Mouse (Mus musculus): Measurements from ENCODE around the gene Limk1.

Limk1 gene

DNA sequence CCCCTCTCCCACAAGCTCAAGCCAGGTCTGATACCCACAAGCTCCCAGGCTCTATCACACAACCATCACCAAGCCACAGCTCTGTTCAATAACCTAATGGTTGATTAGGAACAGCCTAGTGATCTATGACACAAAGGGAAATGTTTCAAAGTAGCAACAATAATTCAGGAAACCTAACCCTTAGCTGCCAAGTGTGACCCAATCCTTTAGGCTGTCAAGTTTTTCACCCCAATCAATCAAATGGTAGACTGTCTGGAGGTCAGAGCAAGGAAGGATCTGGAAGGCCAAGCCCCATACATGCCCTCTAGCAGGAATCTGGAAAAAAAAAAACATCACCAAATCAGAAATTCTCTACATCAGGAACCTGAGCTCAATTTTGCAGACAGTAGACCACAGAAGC lies 57.6 kb downstream of the Limk1 start:
- DNase-seq (ENCODE audit: low spot score in 2 of 2) = no peak

DNA sequence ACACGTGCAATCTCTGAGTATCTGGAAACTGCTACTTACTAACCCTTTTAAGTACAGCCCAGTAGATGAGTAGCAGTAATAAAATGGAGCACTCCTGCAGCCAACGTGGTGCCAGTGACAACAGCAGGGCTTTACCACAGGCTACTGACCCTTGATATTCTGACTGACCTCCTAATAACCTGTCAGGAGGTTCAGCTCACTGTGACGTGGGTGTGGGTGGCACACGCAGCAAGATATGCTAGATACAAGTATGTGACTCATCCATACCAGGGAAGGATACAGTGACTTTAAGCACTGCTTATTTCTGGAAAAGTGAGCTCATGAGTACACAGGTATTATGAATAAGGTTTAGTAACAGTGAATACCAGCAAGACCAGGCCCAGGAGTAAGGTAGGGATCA lies 58.9 kb downstream of the Limk1 start:
- no peak for DNase-seq (ENCODE audit: low spot score in 2 of 2)

DNA sequence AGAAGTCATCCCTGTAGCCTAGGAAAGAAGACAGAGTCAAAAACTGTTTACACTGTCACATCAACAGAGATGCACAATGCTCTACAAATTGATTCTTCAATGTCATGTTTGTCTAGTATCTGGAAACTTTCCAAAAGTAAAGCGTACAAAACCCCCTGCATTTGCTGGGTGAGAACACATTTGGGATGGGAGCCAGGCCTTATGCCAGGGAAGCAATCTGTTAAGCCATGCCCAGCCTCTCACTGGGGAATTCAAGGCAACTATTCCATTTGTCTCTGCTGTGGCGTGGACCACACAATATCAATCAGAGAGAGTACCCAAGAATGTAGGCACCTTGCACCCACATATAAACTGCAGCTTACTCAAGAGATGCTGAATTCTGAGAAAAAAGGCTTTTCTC lies 66.3 kb downstream of the Limk1 start:
- DNase-seq (ENCODE audit: low spot score in 2 of 2) = no peak

DNA sequence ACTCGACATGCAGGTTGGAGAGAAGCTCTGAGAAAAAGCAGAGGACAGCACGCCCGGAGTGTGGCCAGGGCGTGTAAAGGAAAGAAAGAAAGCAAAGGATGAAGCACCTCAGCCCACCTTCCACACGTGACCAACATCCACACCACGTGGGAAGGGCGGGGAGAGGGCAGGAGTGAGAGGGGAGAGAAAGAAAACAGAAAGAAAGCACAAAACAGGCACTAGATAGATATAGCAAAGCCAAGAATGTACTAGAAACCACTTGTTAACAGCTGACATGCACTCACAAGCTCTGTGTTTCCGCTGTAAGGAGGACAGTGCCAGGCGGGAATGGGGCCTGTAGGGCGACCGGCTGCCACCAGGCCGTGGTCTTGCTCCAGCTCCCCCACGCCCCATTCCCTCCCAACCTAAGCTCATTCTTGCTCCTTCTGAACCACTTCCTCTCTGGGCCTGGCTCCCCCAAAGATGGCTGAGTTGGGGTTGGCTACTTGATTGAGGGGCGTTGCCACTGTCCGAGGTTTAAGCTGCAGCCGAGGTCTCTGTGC lies 67.2 kb downstream of the Limk1 start:
- no peak for DNase-seq (ENCODE audit: low spot score in 2 of 2)

DNA sequence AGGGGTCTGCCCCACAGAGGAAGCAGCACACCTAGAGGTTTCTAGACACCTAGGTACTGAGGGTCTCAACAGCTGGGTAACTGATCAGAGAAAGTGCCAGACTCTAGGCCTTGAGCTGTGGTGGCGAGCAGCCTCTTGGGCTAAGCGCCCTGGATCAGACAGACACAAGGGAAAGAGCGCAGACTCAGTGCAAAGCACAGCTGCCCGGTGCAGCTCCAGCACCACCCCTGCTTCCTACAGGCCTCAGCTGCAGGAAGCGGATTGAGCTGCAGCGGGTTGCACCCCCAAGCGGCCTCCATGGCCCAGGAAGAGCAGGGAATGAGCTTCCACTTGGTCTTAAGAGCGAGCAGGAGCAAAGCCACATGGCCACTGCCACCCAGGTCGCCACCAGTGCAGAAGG lies 67.9 kb downstream of the Limk1 start:
- DNase-seq (ENCODE audit: low spot score in 2 of 2) = no peak

DNA sequence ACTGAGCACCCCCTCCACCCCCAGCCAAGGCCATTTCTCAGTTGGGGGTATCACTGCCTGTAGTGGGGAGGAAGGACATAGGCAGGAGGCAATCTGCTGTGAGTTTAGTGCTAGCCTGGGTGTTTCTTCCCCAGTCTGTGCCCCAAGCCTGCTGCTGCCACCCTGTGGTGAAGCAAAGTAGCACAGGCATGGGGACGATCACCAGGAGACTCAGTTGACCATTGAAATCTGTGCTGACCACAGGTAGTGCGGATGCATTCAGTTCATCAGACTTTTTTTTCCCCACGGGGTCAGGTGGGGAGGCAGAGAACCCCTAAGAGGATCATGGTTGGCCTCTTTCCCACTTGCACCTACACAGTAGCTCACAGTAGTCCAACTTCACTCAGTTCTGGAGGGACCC lies 71.3 kb downstream of the Limk1 start:
- peak; percentile 57 to 74 for DNase-seq (ENCODE audit: low spot score in 2 of 2)

DNA sequence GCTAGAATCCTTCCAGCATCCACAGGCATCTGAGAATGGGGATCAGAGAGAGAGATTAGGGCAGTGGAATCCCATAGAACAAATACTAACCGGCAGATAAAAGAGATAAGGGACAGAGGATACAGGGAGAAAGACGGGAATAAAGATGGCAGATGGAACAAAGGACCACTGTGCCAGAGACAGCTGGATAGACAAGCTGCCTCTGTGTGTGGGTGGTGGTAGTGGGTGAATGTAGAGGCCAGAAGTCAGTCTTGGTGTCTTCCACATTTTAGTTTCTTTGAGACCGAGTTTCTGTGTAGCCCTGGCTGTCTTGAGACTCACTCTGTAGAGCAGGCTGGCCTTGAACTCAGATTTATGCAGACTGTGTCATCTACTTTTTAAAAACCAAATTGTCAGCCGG lies 72.6 kb downstream of the Limk1 start:
- no peak for DNase-seq (ENCODE audit: low spot score in 2 of 2)

DNA sequence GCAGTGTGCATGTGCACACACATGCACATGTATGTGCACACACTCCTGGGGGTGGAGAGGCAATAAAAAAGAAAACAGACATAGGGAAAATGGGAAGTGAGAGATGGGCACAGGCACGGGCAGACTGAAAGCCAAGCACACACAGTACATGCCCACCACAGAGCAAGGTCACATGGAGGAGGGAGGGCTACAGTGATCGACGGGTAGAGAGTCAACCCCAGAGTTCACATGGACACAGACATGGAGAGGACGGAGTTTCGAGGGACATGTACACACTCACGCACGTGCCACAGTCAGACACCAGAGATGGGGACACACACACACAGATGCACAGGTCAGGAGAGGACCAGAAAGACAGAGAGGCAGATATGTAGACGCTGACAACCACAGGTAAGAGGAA lies 73.0 kb downstream of the Limk1 start:
- no peak for DNase-seq (ENCODE audit: low spot score in 2 of 2)

DNA sequence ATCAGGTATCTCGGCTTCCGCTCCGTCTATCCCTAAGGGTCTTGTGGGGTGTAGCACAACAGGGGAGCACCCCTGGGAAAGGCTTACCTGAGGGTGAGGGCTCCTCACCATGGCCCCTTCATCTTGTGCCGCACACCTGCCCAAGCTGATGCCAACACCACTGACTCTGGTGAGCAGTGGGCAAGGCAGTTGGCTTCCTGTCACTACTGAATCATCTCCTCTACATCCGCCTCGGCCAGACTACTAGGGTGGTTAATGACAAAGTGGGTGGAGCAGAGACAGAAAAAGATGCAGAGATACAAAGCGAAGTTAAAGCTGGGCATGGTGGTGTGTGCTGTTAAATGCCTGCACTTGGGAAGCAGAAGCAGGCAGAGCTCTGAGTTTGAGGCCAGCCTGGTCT lies 73.6 kb downstream of the Limk1 start, which contains the start of gene Lat2:
Gene Lat2 (minus strand): TSS at position 224 of the 400 bp plus-strand sequence.
- DNase-seq (ENCODE audit: low spot score in 2 of 2) = peak; percentile 15 to 22

DNA sequence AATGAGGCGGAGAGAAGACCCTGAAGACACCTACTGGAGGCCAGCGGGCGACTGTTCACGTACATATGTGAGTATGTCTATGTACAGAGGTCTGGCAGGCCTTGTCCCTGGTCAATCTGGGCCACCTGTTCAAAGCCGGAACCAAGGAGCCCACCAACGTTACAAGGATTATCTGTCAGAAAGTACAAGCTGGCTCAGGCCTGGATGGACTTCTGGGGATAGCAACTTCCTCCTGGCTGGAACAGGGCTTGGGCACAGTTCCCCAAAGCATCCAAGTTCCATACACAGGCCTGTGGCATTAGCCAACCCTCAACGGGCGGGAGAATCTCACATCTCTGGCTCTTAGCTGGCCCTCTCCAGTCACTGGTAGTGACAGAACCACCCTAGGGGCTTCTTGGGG lies 74.1 kb downstream of the Limk1 start:
- DNase-seq (ENCODE audit: low spot score in 2 of 2) = no peak

DNA sequence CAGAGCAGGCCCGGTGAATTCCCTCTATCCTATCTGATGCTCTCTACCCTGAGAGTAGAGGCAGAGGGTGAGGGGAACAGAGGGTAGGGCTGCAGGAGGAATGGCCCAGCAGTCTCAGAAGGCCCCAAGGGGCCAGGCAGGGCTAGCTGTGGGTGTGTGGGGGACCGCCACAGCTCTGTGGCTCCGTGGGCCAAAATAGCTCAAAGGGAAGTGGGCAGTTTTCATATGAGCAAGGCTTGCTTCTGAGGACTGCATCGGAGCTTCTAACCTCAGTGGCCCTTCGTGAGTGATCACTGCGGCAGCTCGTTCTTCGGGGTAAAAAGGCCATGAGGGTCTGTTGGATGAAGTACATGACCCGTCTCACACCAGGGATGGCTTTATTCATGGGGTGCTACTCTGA lies 74.7 kb downstream of the Limk1 start:
- DNase-seq (ENCODE audit: low spot score in 2 of 2) = peak; percentile 25 to 48

DNA sequence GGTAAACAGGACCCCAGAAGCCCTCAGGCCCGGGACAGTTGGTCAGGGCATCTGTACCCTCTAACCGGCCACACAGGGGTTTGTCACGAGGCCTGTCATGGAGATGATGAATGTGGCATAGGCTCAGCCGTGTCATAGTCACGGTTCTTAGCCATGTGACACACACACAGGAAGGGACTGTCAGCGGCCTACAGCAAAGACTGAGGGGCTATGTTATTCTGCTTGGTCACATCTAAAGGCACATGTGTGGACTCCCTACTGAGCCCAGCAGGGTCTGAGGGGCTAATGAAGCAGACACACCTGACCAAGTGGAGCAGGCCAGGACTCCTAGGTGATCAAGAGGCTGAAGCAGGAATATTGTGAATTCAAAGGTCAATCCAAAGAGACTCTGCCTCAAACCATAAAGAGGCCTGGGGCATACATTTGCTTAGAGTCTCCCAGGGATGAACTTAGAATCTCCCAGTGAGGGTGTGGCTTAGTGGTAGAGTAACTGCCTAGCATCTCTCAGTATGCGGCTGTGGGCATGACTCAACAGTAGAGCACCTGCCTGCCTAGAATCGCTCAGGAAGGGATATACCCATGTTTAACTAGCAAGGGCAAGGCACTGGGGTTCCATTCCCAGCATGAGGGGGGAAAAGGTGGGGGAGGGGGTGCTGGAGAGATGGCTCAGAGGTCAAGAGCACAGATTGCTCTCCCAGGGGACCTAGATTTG lies 76.4 kb downstream of the Limk1 start:
- no peak for DNase-seq (ENCODE audit: low spot score in 2 of 2)

DNA sequence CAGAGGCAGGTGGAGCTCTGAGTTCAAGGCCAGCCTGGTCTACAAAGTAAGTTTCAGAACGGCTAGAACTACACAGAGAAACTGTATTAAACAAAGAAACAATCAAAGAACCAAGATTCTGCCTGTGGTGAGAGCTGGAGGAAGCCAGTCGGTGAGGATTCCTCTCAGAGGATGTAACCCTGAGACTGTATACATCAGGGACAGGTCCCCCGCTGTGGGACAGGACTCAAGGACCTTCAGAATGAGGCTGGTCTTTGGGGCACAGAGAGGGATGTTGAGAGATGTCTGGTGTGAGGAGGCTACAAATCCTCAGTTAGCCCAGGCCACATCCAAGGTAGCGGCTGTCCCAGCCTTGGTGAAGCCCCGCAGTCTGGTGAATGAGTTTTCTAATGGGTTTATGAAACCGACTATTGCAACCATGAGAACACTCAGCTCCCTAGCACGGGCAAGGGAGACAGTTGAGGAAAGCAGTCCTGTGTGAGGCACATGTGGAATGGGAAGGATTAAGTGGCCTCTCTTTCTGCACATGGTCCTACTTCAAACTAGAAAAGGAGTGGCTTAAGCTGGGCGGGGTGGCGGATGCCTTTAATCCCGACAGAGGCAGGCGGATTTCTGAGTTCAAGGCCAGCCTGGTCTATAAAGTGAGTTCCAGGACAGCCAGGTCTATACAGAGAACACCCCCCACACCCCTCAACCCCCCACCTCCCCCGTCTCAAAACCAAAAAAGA lies 78.3 kb downstream of the Limk1 start:
- no peak for DNase-seq (ENCODE audit: low spot score in 2 of 2)

DNA sequence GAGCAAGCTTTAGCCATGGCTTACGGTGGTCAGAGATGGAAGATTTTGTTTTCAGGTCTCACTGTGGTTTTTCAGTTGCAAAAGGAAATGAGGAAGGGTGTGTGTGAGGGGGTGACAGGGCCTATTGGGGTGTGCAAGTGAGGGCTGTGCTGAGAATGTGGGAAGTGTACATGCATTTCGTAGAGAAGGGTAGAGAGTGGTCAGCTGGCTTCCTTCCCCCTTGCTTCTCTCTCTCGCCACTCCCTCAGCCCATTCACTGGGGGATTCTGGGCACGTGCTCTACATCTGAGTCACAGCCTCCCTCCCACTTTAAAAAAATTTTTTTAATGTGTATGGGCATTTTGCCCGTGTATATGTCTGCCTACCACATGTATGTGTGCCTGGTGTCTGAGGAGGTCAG lies 81.3 kb downstream of the Limk1 start:
- DNase-seq (ENCODE audit: low spot score in 2 of 2) = peak in 1 of 2 experiments; percentile 35

DNA sequence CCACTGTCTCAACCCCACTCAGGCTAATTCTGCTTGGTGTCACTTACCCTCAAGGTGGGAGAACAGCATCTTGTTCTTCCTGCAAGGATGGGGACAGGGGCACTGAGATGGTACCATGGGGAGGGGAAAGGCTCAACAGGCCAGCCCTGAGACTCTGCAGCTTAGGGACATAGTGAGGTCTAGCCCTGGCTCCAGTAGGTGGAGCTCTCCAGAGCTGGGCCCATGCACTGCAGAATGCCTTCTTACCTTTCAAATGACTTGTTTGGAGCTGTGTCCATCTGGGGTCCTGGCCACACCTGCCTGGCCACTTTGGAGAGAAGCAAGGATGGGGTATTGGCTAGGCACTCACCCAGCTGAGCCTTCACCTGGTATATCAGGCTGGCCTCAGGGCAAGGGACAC lies 82.1 kb downstream of the Limk1 start:
- no peak for DNase-seq (ENCODE audit: low spot score in 2 of 2)
